Mouse (Mus musculus) testis, adult 10 weeks (tissue): Measurements from ENCODE around the gene Slc39a1. TPM values are rescaled to one million over a fixed set of nuclear protein-coding genes. Genes with fewer than 3 reads are reported as not detected.

Experiments used
- polyA plus RNA-seq: library from polyadenylated mRNA; stranded (reverse); fragments of 350-450 nt; fragmentation: Illumina TruSeq; extraction: RNeasy Lipid Tissue Mini Kit (QIAGEN cat#74804); gene quantifications from one replicate; pipeline ENCODE4 v1.2.3, GENCODE M21; 2014; ENCODE audit warnings: low read depth, low replicate concordance

Gene Slc39a1
- polyA plus RNA-seq, result 21.2 TPM

DNA sequence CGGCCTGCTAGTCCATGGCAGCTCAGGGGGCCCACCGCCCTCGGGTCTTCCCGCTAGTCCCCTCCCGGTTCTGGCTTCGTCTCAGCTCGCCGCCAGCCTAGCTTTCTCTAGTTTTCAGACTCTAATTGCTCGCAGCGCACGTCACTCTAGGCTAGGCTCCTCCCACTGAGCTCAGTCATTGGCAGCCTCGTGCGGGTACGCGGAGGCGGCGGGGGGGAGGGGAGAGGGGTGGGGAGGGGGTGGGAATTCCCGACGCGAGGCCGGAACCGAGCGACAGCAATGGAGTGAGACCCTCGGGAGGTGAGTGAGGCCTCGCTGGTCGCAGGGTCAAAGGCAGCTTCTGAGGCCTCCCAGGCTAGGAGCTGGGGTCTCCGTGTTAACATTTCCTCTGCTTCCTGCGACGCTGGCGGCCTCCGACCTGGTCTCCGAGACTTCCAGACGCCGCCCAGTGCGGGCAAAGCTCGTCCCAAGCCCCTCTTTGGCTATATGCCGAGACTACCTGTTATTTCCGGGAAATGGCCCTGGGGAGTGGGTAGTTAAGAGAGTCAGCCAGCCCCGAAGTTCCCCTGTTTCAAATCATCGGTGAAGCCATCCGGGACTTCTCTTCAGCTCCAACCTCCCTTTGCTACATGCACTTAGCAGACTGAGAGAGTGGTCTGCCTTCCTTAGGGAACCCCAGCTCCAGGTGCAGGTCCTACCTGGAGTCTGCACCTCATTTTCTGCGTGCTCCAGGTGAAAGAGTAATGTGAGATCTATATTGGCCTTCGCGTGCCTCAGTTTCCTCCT, at the start of gene Slc39a1:
Gene Slc39a1 (plus strand): TSS at position 213 of the 786 bp plus-strand sequence.

DNA sequence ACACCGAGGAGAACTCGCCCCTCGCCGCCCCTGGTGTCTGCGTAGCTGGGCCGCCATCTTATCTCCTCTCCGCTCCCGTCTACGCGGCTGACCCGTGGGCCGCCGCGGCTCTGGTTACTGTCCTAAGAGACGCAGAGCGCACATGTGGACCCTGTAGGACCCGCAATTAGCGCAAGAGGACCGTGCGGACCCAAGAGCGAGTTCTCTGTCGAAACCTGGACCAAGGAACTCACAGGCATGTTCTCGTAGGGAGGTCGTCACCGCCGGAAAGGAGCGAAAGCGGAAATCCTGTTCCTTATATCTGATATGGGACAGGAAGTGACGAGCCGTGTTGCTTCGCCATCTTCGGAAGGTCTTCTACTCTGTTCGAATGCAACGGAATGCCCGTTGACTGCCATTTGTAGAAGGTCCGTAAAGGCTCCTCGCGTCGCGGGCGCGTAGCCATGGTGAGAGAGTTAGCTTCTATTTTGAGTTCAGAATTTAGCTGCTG, 34.5 kb upstream of the Slc39a1 start, which contains the start of the genes Rps27 and Rab13:
Gene Rps27 (minus strand): TSS at position 275 of the 490 bp plus-strand sequence.
Gene Rab13 (plus strand): TSS at position 319 of the 490 bp plus-strand sequence.

DNA sequence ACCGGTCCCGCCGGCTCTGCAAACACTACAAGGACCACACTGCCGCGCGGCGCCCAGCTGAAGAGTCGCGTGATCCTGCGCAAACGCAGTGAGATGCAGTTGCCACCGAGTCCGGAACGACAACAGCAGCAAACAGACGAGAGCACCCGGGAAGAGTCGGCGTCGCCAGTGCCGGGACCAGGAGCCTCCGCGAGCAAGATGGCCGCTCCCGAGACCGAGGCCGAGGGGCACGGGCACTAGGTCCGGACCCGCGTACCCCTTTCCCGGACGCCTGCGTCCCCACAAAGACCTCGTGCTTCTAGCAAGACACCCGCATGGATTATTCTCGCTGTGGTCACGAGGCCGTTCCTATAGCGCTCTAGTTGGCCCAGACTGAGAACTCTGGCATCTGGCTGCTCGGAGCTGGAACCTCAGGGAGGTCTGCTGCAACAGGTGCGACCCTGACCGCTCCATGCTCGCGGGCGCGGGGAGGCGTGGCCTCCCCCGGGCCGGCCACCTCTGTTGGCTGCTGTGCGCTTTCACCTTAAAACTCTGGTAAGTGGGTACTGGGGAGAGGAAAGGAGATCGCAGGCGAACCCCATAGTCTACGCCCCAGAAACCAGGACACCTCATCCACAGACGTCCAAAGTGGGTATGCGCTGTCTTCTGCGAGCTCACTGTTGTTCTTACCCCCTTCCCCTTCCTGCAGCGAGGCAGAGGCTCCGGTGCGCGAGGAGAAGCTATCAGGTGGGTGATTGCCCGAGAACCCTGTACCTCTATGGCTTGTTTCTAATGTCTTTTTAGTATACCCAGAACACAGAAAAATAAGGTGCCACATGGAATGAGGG, 16.3 kb upstream of the Slc39a1 start, which contains the start of gene Jtb:
Gene Jtb (plus strand): TSS at position 91 of the 827 bp plus-strand sequence.

DNA sequence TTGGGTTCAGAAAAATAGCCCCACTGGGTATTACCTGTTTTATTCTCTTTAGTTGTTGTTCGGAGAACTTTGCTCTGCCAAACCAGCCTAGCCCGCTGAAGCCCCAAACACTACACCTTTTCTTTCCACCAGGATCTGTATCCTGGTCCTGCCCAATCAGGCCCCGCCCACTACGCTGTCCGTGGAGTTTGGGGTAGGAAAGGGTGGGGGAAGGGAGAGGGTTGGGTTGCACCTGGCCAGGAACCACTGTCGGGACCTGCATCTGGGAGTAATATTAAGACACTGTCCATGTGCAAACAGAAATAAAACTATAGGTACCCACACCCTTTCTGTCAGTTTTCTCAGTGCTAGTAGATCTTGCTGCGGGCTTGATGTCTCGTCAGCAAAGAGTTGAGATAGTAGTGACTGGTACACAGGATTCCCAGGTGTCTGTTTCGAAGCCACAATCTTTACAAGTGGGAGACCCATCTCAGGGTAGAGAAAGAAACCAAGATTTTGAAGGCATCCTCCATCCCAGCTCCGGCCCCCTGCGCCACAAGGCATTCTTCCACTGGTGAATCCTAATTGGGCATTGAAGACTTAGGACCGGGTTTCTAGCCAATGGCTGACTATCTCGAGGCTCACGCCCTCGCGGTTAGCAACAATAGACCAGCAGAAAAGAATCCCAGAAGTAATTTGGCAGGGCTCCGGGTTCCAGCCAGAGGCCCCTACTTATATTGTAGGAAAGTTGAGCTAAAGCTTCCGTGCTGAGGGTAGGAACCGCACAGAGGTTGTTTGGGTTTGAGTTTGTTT, 4.8 kb upstream of the Slc39a1 start, which contains the start of gene Creb3l4:
Gene Creb3l4 (minus strand): TSS at position 529 of the 792 bp plus-strand sequence.

DNA sequence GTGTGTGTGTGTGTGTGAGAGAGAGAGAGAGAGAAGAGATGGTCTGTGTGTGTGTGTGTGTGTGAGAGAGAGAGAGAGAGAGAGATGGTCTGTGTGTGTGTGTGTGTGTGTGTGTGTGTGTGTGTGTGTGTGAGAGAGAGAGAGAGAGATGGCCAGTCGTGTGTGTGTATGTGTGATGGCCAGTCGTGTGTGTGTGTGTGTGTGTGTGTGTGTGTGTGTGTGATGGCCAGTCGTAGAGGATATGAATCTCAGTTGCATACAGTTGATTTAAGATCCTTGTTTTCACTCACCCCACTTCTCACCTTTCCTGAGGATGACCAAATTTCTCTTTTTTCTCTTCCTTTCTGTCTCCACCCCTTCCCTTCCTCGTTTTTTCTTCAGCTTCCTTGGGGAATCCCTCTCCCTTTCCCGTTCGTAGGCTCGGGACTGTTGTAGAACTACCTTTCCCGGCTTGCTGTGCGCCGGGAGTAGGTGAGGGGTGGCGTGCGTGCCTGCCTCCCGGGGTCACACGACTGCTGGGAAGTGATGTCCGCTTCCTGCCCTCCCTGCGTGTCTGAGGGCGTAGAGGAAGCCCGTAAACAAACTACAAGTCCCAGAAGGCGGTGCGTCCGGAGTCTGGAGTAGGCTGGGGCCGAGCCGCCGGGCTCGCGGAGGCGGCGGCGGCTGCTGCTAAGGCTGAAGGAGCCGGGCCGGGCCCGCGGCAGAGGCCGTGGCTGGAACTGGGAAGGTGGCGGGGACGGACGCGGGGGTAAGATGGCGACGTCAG, 5.9 kb downstream of the Slc39a1 start, which contains the start of gene Crtc2:
Gene Crtc2 (plus strand): TSS at position 511 of the 766 bp plus-strand sequence.

DNA sequence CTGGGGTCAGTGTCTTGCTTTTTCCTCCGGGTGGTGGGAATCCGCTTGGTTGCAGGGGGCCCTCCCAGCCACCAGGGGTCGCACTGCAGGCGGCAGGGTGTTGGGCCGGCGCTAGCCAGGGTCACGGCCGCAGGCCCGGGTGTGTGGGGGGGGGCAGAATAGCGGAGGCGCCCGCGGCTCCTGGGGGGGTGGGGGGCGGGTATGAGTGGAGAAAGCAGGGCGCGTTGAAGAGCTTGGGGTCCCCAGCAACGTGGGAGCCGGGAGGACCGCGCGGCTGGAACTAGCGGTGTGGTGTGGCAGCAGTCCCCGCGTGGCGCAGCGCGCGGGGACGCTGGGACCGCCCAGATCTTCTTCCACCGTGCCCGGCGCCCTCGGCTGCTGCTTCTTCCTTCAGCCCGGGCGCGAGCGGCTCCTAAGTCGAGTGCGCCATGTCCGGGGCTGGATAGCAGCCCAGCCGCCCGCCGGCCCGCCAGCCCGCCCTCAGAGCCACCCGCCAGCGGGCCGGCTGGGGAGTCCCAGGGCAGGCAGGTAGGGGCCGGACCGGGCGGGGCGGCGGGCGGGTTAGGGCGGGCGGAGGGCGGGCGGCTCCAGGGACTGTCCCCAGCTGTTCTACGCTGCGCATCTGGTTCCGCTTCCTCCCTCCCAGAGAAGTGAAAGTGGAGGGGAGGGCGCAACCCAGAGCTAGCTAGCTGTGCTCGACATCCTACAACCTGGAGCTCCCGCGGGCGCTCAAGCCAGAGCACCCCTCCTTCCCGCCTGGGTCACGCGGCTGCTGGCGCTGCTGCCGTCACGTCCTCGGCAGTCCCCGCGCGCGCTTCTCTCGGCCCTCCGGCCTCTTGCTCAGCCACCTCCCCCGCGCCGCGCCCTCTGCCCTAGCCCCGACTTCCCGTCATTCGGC, 17.3 kb downstream of the Slc39a1 start, which contains the start of gene Dennd4b:
Gene Dennd4b (plus strand): TSS at position 152 of the 898 bp plus-strand sequence.

DNA sequence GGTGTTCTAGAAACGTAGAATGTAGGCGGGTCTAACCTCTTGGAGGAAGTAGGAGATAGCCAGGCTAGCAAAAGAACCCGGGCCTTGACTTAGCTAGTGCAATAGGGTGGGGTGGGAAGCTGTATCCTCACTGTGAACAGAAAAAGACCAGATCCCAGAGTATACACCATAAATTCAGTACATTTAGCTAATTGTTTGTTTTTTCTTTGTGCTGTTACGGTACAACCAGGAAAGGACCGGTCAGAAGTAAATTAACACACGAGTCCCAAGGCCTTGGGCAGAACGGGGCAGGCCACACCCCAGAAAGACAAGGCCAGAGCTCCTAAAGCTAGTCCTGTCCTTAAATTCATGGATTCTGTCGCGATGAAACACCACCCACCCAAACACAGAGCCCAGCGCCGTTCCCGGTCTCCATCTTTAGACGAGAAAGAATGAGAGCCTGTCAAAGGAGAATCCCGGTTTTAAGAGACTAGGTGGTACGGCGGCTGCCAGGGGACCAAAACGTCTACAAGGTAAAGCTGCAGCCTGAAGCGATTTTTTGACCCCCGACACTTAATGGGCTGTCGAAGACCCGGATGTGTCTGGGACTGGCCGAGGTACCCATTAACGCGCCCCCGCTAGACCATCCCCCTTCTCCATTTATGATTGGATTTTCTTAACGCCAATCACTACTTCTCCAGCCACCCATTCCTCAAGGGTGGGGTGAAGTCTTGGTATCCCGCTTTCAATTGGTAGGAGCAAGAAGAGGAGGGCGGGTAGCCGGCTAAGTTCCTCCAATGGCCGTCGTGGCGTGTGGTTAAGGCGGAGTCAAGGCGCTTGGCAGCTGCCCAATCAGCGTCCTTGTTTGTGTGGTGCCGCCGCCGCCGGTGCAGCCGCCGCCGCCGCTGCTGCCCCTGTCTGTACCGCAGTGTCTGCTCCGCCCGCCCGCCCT, 44.6 kb downstream of the Slc39a1 start, which contains the start of gene Gatad2b:
Gene Gatad2b (plus strand): TSS at position 834 of the 931 bp plus-strand sequence.

Other genes with a start within 250 kb of the Slc39a1 start
- 117 TPM for gene Hax1, start 249.4 kb upstream of the Slc39a1 start, polyA plus RNA-seq
- gene 4933434E20Rik, start 196.5 kb upstream of the Slc39a1 start, polyA plus RNA-seq, result 183 TPM
- gene Ubap2l, start 195.5 kb upstream of the Slc39a1 start, polyA plus RNA-seq, result 192 TPM
- gene Tpm3, start 175.5 kb upstream of the Slc39a1 start, polyA plus RNA-seq, result 62.2 TPM
- gene Nup210l, start 144.0 kb upstream of the Slc39a1 start, polyA plus RNA-seq, result 64.0 TPM
- 882 TPM for gene Rps27, start 34.5 kb upstream of the Slc39a1 start, polyA plus RNA-seq
- 6.5 TPM for gene Rab13, start 34.5 kb upstream of the Slc39a1 start, polyA plus RNA-seq
- gene Jtb, start 16.6 kb upstream of the Slc39a1 start, polyA plus RNA-seq, result 31.8 TPM
- 211 TPM for gene Creb3l4, start 4.7 kb upstream of the Slc39a1 start, polyA plus RNA-seq
- 4.9 TPM for gene Crtc2, start 6.0 kb downstream of the Slc39a1 start, polyA plus RNA-seq
- 2.6 TPM for gene Dennd4b, start 17.0 kb downstream of the Slc39a1 start, polyA plus RNA-seq
- gene Gatad2b, start 45.0 kb downstream of the Slc39a1 start, polyA plus RNA-seq, result 28.5 TPM
- 0.64 TPM for gene Slc27a3, start 141.8 kb downstream of the Slc39a1 start, polyA plus RNA-seq
- 8.5 TPM for gene Ints3, start 185.4 kb downstream of the Slc39a1 start, polyA plus RNA-seq
- 19.9 TPM for gene Npr1, start 217.7 kb downstream of the Slc39a1 start, polyA plus RNA-seq
- gene Ilf2, start 228.0 kb downstream of the Slc39a1 start, polyA plus RNA-seq, result 75.8 TPM
- gene Snapin, start 242.9 kb downstream of the Slc39a1 start, polyA plus RNA-seq, result 89.2 TPM